Mouse (Mus musculus): ENCODE measurements at regions not wholly inside any gene's neighbourhood (a gene's known extent, or its start where the extent isn't known, plus 50 kb on each side); places are given as distances from the start of the nearest gene placed in this dataset.
A peak's percentile ranks its signal among the peaks of the same experiment; 100 is the strongest.

DNA sequence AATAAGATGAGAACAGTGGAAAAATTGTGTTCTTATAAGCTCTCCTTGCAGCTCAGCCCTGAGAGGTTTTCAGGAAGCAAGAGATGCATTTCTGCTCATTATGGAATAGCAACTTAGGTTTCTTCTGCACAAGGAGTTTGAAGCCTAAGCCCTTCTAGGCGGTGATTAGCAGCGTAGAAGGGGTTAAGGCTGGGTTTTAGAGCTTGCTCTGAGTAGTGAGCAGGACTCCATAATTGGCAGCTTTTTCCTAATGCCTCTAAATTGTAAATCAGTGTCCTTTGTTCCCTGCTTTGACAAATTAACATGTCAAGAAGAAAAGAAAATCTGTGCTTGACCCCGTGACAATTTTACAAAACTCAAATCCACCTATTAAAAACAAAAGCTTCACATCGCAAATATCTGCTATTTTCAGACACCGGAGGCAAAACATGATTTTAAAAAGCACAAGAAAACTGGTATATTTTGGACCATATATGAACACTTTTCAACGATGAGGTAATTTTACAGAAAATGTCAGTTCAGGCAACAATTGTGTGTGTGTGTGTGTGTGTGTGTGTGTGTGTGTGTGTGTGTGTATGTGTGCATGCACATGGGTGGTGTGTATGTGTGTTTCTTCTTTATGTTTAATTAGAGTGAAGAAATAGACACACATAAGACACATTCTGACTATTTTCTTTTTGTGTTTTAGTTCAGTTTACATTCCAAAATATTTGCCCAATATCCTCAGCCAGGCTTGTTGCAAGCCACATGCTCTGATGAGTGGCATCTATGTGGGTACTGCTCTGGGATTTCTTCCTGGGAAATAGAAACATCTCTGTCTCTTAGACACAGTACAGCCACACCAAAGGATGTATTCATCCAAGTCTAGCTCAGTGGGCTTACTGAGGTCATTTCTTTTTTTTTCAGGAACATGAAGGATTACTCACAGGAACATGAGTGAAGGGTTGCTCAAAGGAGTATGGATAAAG, 804.3 kb downstream of the Tmem132b start:
- no peak overlapping the region for H3K27ac ChIP-seq (replicated peaks; ENCODE audit: low read depth, low read length)
- peak; percentile 66 for DNase-seq (ENCODE audit: low spot score)
- H3K27me3 ChIP-seq (replicated peaks; ENCODE audit: control insufficient read depth, insufficient read depth, low read length), result no peaks in the 10 kb centered on the region
- H3K9ac ChIP-seq (ENCODE audit: low read depth, low read length), result no peak overlapping the region
- no peak; the same call in 1 of the 2 replicates for ATAC-seq (ENCODE audit: low read depth)
- no peak overlapping the region for H3K4me2 ChIP-seq (ENCODE audit: low read depth, low read length)
- H3K36me3 ChIP-seq (ENCODE audit: control insufficient read depth, insufficient read depth, low read length), result no peaks in the 10 kb centered on the region
- H3K4me1 ChIP-seq (ENCODE audit: control insufficient read depth, insufficient read depth, low read length), result no peaks in the 10 kb centered on the region
- no peaks in the 10 kb centered on the region for H3K9me3 ChIP-seq (ENCODE audit: control insufficient read depth, low read length)
- H3K4me3 ChIP-seq (ENCODE audit: low read depth, low read length), result no peak overlapping the region
- 55% methylated on average over 6 of the region's 6 CpGs for WGBS

DNA sequence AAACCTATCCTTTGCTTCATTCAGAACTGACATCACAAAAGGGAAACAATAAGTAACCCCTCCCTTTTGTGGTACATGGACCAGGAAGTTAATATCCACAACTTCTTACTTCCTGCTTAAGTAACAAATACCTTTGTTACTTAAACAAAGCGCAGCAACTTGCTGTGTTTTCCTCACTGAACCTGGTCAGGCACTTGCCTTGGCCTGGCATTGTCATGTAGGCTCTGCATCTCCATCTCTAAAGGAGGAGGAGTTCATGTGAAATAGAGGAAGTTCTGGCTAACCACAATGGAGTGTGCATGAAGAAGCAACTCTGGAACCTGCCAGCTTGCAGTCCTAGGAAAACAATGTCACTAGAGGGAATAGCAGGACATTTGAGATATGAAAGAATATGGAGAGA, 806.3 kb downstream of the Tmem132b start:
- WGBS, result 69% methylated on average over 1 of the region's 1 CpGs

DNA sequence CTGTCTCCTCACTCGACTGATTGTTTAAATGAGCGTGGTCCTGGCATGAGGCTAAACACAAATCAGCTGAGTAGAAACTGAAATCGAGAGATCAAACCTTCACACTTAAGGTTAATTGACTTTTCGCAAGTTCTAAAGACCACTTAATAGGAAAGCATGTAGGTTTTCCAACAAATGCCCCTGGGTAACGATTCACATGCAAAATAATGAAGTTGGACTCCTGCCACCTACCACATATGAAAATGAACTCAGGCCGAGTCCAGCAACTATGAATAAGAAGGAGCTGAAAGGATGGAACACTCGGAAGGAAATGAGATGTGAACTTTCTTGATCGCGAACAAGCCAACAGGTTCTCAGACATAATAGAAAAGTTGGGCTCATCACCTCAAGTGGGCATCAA, 812.0 kb downstream of the Tmem132b start:
- H3K27ac ChIP-seq (replicated peaks; ENCODE audit: low read depth, low read length), result no peak overlapping the region
- no peak overlapping the region for H3K4me2 ChIP-seq (ENCODE audit: low read depth, low read length)

More for the DNA sequence above, 806.3 kb downstream of the Tmem132b start:
- Histone ChIP-seq H3K36me3 (ENCODE audit: control insufficient read depth, insufficient read depth, low read length) (no peaks in the 10 kb centered on the region), H3K9ac (ENCODE audit: low read depth, low read length) (no peak overlapping the region), H3K4me3 (ENCODE audit: low read depth, low read length) (no peak overlapping the region), H3K27me3 (replicated peaks; ENCODE audit: control insufficient read depth, insufficient read depth, low read length) (no peaks in the 10 kb centered on the region), H3K4me2 (ENCODE audit: low read depth, low read length) (no peak overlapping the region), H3K9me3 (ENCODE audit: control insufficient read depth, low read length) (no peaks in the 10 kb centered on the region), H3K27ac (replicated peaks; ENCODE audit: low read depth, low read length) (no peak overlapping the region), H3K4me1 (ENCODE audit: control insufficient read depth, insufficient read depth, low read length) (no peaks in the 10 kb centered on the region)
- no peak for DNase-seq (ENCODE audit: low spot score)
- ATAC-seq (ENCODE audit: low read depth), result no peak

DNA sequence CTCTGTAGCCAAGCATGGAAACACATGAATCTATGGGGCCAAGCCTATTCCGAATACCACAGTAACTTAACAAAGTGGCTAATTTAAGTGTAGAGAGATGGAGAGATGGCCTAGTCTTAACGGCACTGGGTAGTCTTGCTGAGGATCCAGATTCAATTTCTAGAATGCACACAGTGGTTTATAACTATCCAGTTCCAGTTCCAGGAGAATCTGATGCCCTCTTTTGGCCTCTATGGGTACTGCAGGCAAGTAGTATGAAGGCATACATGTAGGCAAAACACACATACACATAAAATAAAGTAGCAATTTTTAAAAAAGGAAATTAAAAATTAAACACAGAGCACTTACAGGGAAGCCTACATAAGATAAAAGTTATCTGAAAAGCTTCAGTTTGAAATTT, 819.4 kb downstream of the Tmem132b start:
- Histone ChIP-seq H3K9ac (ENCODE audit: low read depth, low read length) (no peak overlapping the region), H3K36me3 (ENCODE audit: control insufficient read depth, insufficient read depth, low read length) (no peaks in the 10 kb centered on the region), H3K9me3 (ENCODE audit: control insufficient read depth, low read length) (0 out of 2 replicates have a peak, but pooled peaks cover 2% of the 10 kb centered on the region), H3K27ac (replicated peaks; ENCODE audit: low read depth, low read length) (no peak overlapping the region), H3K27me3 (replicated peaks; ENCODE audit: control insufficient read depth, insufficient read depth, low read length) (no peaks in the 10 kb centered on the region), H3K4me3 (ENCODE audit: low read depth, low read length) (no peak overlapping the region), H3K4me2 (ENCODE audit: low read depth, low read length) (no peak overlapping the region), H3K4me1 (ENCODE audit: control insufficient read depth, insufficient read depth, low read length) (no peaks in the 10 kb centered on the region)
- 88% methylated on average over 2 of the region's 2 CpGs for WGBS
- ATAC-seq (ENCODE audit: low read depth) (no peak), DNase-seq (ENCODE audit: low spot score) (no peak)

More for the DNA sequence above, 812.0 kb downstream of the Tmem132b start:
- H3K4me3 ChIP-seq (ENCODE audit: low read depth, low read length), result no peak overlapping the region
- 82% methylated on average over 9 of the region's 9 CpGs for WGBS
- DNase-seq (ENCODE audit: low spot score) (no peak), ATAC-seq (ENCODE audit: low read depth) (no peak)
- no peaks in the 10 kb centered on the region for H3K9me3 ChIP-seq (ENCODE audit: control insufficient read depth, low read length)
- H3K4me1 ChIP-seq (ENCODE audit: control insufficient read depth, insufficient read depth, low read length), result no peaks in the 10 kb centered on the region
- no peaks in the 10 kb centered on the region for H3K36me3 ChIP-seq (ENCODE audit: control insufficient read depth, insufficient read depth, low read length)
- no peaks in the 10 kb centered on the region for H3K27me3 ChIP-seq (replicated peaks; ENCODE audit: control insufficient read depth, insufficient read depth, low read length)
- H3K9ac ChIP-seq (ENCODE audit: low read depth, low read length), result no peak overlapping the region

DNA sequence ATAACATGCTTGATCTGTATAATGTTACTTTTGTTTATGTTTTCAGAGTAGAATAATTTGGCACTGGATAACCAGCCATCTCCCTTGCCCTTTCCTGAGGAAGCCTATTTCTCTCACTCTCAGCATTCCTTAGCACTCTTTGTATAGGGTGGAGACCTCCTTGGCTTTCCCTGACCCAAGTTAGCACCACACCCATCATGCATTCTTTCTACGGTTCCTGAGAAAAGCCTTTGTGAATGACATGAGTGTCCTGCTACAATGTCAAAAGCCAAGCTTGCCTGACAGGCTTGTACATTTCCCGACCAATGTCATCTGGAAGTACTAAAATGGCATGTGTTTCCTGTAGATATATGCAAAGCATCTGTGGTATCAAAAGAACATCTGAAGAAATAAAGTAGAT, 837.9 kb downstream of the Tmem132b start:
- no peak overlapping the region for H3K4me3 ChIP-seq (ENCODE audit: low read depth, low read length)
- 65% methylated on average over 2 of the region's 2 CpGs for WGBS
- ATAC-seq (ENCODE audit: low read depth), result no peak

GRCm38 (mm10) chr5:126392306-126392705, 849.3 kb upstream of the Tmem132c start:
- Histone ChIP-seq H3K9me3 (ENCODE audit: control insufficient read depth, low read length) (0 out of 2 replicates have a peak, but pooled peaks cover 3% of the 10 kb centered on the region), H3K4me2 (ENCODE audit: low read depth, low read length) (no peak overlapping the region), H3K36me3 (ENCODE audit: control insufficient read depth, insufficient read depth, low read length) (no peaks in the 10 kb centered on the region), H3K27ac (replicated peaks; ENCODE audit: low read depth, low read length) (no peak overlapping the region), H3K4me1 (ENCODE audit: control insufficient read depth, insufficient read depth, low read length) (no peaks in the 10 kb centered on the region), H3K27me3 (replicated peaks; ENCODE audit: control insufficient read depth, insufficient read depth, low read length) (no peaks in the 10 kb centered on the region), H3K4me3 (ENCODE audit: low read depth, low read length) (no peak overlapping the region), H3K9ac (ENCODE audit: low read depth, low read length) (no peak overlapping the region)
- DNase-seq (ENCODE audit: low spot score), result no peak
- no peak for ATAC-seq (ENCODE audit: low read depth)
- WGBS, result 53% methylated on average over 1 of the region's 1 CpGs

More for the DNA sequence above, 837.9 kb downstream of the Tmem132b start:
- Histone ChIP-seq H3K9ac (ENCODE audit: low read depth, low read length) (no peak overlapping the region), H3K36me3 (ENCODE audit: control insufficient read depth, insufficient read depth, low read length) (no peaks in the 10 kb centered on the region), H3K27me3 (replicated peaks; ENCODE audit: control insufficient read depth, insufficient read depth, low read length) (no peaks in the 10 kb centered on the region), H3K27ac (replicated peaks; ENCODE audit: low read depth, low read length) (no peak overlapping the region), H3K4me1 (ENCODE audit: control insufficient read depth, insufficient read depth, low read length) (no peaks in the 10 kb centered on the region), H3K4me2 (ENCODE audit: low read depth, low read length) (no peak overlapping the region), H3K9me3 (ENCODE audit: control insufficient read depth, low read length) (0 out of 2 replicates have a peak, but pooled peaks cover under 1% of the 10 kb centered on the region)
- DNase-seq (ENCODE audit: low spot score), result no peak

DNA sequence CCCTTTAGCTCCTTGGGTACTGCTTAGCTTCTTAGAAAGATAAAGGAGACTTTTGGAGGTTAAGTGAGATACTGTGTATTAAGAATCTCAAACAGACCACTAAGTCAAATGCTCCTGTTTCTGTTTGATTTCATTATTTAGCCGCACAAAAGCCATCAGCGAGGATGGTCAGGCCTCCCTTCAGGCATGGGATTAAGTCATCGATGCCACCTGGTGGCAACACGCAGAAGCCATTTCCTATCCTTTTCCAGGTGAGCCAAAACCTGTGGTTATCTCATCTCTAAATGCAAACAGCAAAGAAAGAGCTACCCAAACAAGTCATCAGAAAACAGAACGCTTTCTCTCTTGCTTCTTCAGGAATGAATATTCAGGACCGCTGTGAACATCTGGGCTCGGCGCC, 846.3 kb upstream of the Tmem132c start:
- Histone ChIP-seq H3K27me3 (replicated peaks; ENCODE audit: control insufficient read depth, insufficient read depth, low read length) (no peaks in the 10 kb centered on the region), H3K36me3 (ENCODE audit: control insufficient read depth, insufficient read depth, low read length) (no peaks in the 10 kb centered on the region), H3K9ac (ENCODE audit: low read depth, low read length) (no peak overlapping the region), H3K4me2 (ENCODE audit: low read depth, low read length) (no peak overlapping the region), H3K9me3 (ENCODE audit: control insufficient read depth, low read length) (0 out of 2 replicates have a peak, but pooled peaks cover 3% of the 10 kb centered on the region), H3K4me3 (ENCODE audit: low read depth, low read length) (no peak overlapping the region), H3K27ac (replicated peaks; ENCODE audit: low read depth, low read length) (no peak overlapping the region), H3K4me1 (ENCODE audit: control insufficient read depth, insufficient read depth, low read length) (no peaks in the 10 kb centered on the region)
- 39% methylated on average over 8 of the region's 8 CpGs for WGBS
- no peak for ATAC-seq (ENCODE audit: low read depth)
- no peak for DNase-seq (ENCODE audit: low spot score)

- Histone ChIP-seq H3K9me3 (ENCODE audit: control insufficient read depth, low read length) (peaks cover 8% of the 10 kb centered on the region; the same call in 1 of the 2 replicates), H3K27me3 (replicated peaks; ENCODE audit: control insufficient read depth, insufficient read depth, low read length) (no peaks in the 10 kb centered on the region), H3K36me3 (ENCODE audit: control insufficient read depth, insufficient read depth, low read length) (no peaks in the 10 kb centered on the region), H3K4me1 (ENCODE audit: control insufficient read depth, insufficient read depth, low read length) (no peaks in the 10 kb centered on the region), H3K4me3 (ENCODE audit: low read depth, low read length) (no peak overlapping the region), H3K4me2 (ENCODE audit: low read depth, low read length) (no peak overlapping the region), H3K27ac (replicated peaks; ENCODE audit: low read depth, low read length) (no peak overlapping the region), H3K9ac (ENCODE audit: low read depth, low read length) (no peak overlapping the region)
- ATAC-seq (ENCODE audit: low read depth), result no peak
- WGBS, result 84% methylated on average over 1 of the region's 1 CpGs
- DNase-seq (ENCODE audit: low spot score), result no peak
Measured at GRCm38 (mm10) chr5:126431748-126432147, 809.9 kb upstream of the Tmem132c start.

Measured in embryonic facial prominence, embryonic 14.5 days (tissue).